Mouse (Mus musculus) colon, adult 2 months (tissue): ENCODE data around the gene Map3k13. TPM values are rescaled to one million over a fixed set of nuclear protein-coding genes. Genes with fewer than 3 reads are reported as not detected.

ENCODE experiments used
- polyA plus RNA-seq: library from polyadenylated mRNA; depleted of rRNA; stranded (reverse); fragments of >200 nt; gene quantifications from 2 replicates; pipeline ENCODE4 v1.2.3, GENCODE M21; 2012; rRNA removed

The Map3k13 gene
- polyA plus RNA-seq: 4.3 and 5.4 TPM in 2 replicates

DNA sequence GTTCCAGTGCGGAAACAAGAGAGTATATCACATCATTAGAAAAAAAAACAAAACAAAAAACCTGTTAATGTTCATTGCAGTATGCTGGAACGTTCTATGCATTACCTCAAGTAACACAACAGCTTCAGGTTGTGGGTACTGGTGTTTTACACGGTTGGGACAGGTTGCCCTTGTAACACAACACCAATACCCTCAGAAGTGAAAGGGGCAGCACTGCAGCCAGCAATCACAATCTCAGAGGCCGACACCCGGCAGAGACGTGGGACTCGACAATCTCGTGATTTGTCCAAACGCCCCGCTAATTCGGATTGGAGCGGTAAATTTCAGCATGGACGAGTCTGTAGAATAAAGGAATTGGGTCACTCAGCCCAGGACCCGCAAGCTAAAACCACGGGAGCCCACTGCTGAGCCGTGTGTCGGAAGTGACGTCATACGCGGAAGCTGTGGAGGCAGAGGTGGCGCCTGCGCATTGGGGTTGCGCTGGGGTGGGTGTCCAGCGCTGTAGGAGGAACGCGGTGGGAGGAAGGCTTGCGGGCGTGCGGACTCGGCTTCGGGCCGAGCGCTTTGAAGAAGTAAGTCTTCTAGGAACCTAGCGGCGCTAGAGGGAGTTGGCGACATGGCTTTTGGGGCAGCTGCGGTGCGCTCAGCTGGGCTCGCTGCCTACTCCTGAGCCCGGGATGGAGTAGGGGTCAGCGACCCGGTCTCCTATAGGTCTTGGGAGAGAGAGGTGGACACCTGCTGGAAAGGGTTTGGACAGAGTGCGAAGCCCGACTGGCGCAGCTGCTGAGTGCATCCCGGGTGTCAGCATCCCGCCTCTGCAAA lies at the start of gene Map3k13:
Gene Map3k13 (plus strand): TSS at position 472 of the 822 bp plus-strand sequence.

DNA sequence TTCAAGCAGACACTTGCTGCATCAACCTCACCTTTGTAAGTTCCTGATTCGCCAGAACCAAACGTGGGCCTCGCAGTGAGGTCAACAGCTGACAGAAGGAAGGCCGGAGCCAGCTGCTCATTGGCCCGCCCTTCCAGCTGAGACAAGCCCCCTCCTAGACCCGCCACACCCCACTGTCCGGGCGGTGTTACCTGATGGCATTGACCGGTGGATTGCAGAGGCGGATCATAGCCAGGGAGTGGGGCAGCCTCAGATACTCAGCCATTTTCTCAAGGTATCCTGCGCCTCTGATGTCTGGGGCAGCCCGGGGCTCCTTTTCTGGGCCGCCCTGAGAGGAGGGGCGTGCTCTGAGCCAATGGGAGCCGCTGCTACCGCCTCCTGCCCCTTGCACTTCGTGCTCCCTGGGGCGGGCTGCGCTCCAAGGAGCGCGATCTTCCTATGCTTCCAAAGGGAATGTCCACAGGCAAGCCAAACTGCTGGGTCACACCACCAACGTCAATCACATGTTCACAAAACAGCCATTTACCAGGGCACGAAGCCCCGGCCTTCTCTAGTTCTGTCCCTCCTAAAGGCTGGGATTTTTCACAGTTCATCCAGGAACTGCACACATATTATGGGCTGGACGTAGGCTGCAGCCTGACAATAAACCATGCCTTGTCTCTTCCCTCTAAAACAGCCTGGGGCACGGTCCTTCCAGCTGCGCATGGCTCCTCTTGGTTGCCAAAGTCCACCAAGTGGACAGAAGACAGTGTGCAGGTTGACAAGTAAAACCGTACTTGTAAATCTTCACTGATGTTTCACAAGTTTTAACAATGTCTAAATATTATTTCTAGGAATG lies 6.4 kb upstream of the Map3k13 start, which contains the start of gene Ehhadh:
Gene Ehhadh (minus strand): TSS at position 292 of the 838 bp plus-strand sequence.

DNA sequence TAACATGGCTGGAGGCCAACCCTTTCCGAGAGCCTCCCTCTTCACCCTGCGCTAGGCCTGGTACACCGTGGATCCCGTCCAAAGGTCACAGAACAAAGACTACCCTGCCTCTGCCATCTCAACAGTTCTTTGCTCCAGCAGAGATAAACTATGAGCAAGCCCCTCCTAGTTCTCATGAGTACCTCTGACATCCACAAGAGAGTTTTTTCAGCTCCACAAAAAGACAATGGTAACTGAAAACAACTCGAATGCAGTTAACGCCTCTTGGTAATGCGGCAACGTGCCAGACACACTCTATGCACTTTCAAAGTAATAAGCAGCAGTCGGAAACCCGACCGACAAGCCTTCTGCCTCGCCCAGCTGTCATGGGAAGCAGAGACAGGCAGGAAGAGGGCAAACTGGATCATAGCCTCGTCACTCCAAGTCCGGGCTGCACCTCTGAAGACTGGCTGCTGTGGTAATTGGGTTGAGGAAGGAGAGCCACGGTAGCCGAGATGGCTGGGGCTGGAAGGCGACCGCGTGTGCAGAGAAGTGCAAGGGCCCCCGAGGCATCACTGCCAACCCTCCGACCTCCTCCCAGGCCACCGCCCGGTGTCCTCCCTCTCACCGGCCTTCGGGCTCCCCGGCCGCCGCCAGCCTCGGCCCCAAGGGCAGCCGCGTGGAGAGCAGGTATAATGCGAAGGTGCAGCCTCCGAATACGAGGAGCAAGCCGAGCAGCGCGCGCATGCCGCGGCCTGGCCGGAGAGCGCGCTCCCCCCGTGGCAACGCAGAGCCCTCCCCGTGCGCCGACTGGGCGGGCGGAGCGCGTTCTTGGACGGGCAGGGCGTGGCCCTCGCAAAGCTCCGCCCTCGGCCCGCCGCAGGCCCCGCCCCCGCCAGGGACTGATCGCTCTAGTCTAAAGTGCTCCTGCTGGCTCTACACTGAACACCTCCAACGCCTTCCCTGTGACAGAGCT lies 152.9 kb downstream of the Map3k13 start, which contains the start of gene Tmem41a:
Gene Tmem41a (minus strand): TSS at position 792 of the 955 bp plus-strand sequence.

Other genes starting within 250 kb of the Map3k13 start
- gene 2510009E07Rik, start 99.7 kb upstream of the Map3k13 start, polyA plus RNA-seq: 14.6 and 15.5 TPM in 2 replicates
- 9.2 and 10.4 TPM in 2 replicates for gene Ehhadh, start 6.5 kb upstream of the Map3k13 start, polyA plus RNA-seq
- 18.7 and 23.5 TPM in 2 replicates for gene Tmem41a, start 153.2 kb downstream of the Map3k13 start, polyA plus RNA-seq
- gene Liph, start 201.3 kb downstream of the Map3k13 start, polyA plus RNA-seq: 25.3 and 26.7 TPM in 2 replicates
- 4.5 and 5.0 TPM in 2 replicates for gene Senp2, start 215.1 kb downstream of the Map3k13 start, polyA plus RNA-seq